Mouse (Mus musculus): ENCODE results near the gene Macrod2. TPM values are rescaled to one million over a fixed set of nuclear protein-coding genes. Genes with fewer than 3 reads are reported as not detected.

Macrod2 gene
- polyA plus RNA-seq, 1 experiment from 2014 or later, result 47.6 TPM

- Histone ChIP-seq H3K4me3 (ENCODE audit: low read depth, low read length) (no peak overlapping the region), H3K9ac (ENCODE audit: low read length) (no peak overlapping the region), H3K36me3 (ENCODE audit: control insufficient read depth, insufficient read depth, low read length) (no peaks in the 10 kb centered on the region), H3K4me1 (replicated peaks; ENCODE audit: control insufficient read depth, insufficient read depth, low read length) (no peaks in the 10 kb centered on the region), H3K4me2 (ENCODE audit: low read depth, low read length, severe bottlenecking) (no peak overlapping the region), H3K27me3 (ENCODE audit: control insufficient read depth, insufficient read depth, low read length) (no peaks in the 10 kb centered on the region), H3K9me3 (ENCODE audit: control insufficient read depth, low read length) (no peaks in the 10 kb centered on the region), H3K27ac (ENCODE audit: low read depth, low read length) (no peak overlapping the region)
- no peak for ATAC-seq (replicated peaks; ENCODE audit: low FRiP score)
- no peak for DNase-seq (ENCODE audit: low spot score)
Observed at GRCm38 (mm10) chr2:141897951-141898350, 1502.8 kb downstream of the Macrod2 start.

- no peak overlapping the region for H3K9ac ChIP-seq (ENCODE audit: low read length)
- no peak overlapping the region for H3K4me3 ChIP-seq (ENCODE audit: low read depth, low read length)
- H3K4me1 ChIP-seq (replicated peaks; ENCODE audit: control insufficient read depth, insufficient read depth, low read length), result no peaks in the 10 kb centered on the region
- no peaks in the 10 kb centered on the region for H3K9me3 ChIP-seq (ENCODE audit: control insufficient read depth, low read length)
- no peak overlapping the region for H3K27ac ChIP-seq (ENCODE audit: low read depth, low read length)
- H3K27me3 ChIP-seq (ENCODE audit: control insufficient read depth, insufficient read depth, low read length), result no peaks in the 10 kb centered on the region
- DNase-seq (ENCODE audit: low spot score), result no peak
- peak; percentile 60 for ATAC-seq (replicated peaks; ENCODE audit: low FRiP score)
- no peaks in the 10 kb centered on the region for H3K36me3 ChIP-seq (ENCODE audit: control insufficient read depth, insufficient read depth, low read length)
- H3K4me2 ChIP-seq (ENCODE audit: low read depth, low read length, severe bottlenecking), result no peak overlapping the region
- WGBS, result 44% methylated on average over 6 of the region's 6 CpGs
Observed at GRCm38 (mm10) chr2:141911831-141912447, 1516.8 kb downstream of the Macrod2 start.

- no peaks in the 10 kb centered on the region for H3K27me3 ChIP-seq (ENCODE audit: control insufficient read depth, insufficient read depth, low read length)
- no peak overlapping the region for H3K27ac ChIP-seq (ENCODE audit: low read depth, low read length)
- H3K9ac ChIP-seq (ENCODE audit: low read length), result no peak overlapping the region
- DNase-seq (ENCODE audit: low spot score), result no peak
- no peak overlapping the region for H3K4me3 ChIP-seq (ENCODE audit: low read depth, low read length)
- H3K4me1 ChIP-seq (replicated peaks; ENCODE audit: control insufficient read depth, insufficient read depth, low read length), result no peaks in the 10 kb centered on the region
- H3K4me2 ChIP-seq (ENCODE audit: low read depth, low read length, severe bottlenecking), result no peak overlapping the region
- H3K36me3 ChIP-seq (ENCODE audit: control insufficient read depth, insufficient read depth, low read length), result no peaks in the 10 kb centered on the region
- no peak; the same call in 1 of the 2 replicates for ATAC-seq (replicated peaks; ENCODE audit: low FRiP score)
- H3K9me3 ChIP-seq (ENCODE audit: control insufficient read depth, low read length), result no peaks in the 10 kb centered on the region
- WGBS, result 54% methylated on average over 3 of the region's 3 CpGs
Observed at GRCm38 (mm10) chr2:141913486-141913885, 1518.4 kb downstream of the Macrod2 start.

GRCm38 (mm10) chr2:141913894-141914293, 1518.8 kb downstream of the Macrod2 start:
- DNase-seq (ENCODE audit: low spot score) (no peak), ATAC-seq (replicated peaks; ENCODE audit: low FRiP score) (no peak)
- Histone ChIP-seq H3K27ac (ENCODE audit: low read depth, low read length) (no peak overlapping the region), H3K27me3 (ENCODE audit: control insufficient read depth, insufficient read depth, low read length) (no peaks in the 10 kb centered on the region), H3K9ac (ENCODE audit: low read length) (no peak overlapping the region), H3K36me3 (ENCODE audit: control insufficient read depth, insufficient read depth, low read length) (no peaks in the 10 kb centered on the region), H3K4me2 (ENCODE audit: low read depth, low read length, severe bottlenecking) (no peak overlapping the region), H3K4me1 (replicated peaks; ENCODE audit: control insufficient read depth, insufficient read depth, low read length) (no peaks in the 10 kb centered on the region), H3K4me3 (ENCODE audit: low read depth, low read length) (no peak overlapping the region), H3K9me3 (ENCODE audit: control insufficient read depth, low read length) (no peaks in the 10 kb centered on the region)
- 75% methylated on average over 6 of the region's 6 CpGs for WGBS

GRCm38 (mm10) chr2:141920377-141920992, 1525.4 kb downstream of the Macrod2 start:
- no peaks in the 10 kb centered on the region for H3K27me3 ChIP-seq (ENCODE audit: control insufficient read depth, insufficient read depth, low read length)
- no peaks in the 10 kb centered on the region for H3K36me3 ChIP-seq (ENCODE audit: control insufficient read depth, insufficient read depth, low read length)
- H3K9ac ChIP-seq (ENCODE audit: low read length), result no peak overlapping the region
- WGBS, result 90% methylated on average over 2 of the region's 2 CpGs
- H3K9me3 ChIP-seq (ENCODE audit: control insufficient read depth, low read length), result no peaks in the 10 kb centered on the region
- no peak overlapping the region for H3K4me2 ChIP-seq (ENCODE audit: low read depth, low read length, severe bottlenecking)
- H3K27ac ChIP-seq (ENCODE audit: low read depth, low read length), result no peak overlapping the region
- DNase-seq (ENCODE audit: low spot score), result no peak
- ATAC-seq (replicated peaks; ENCODE audit: low FRiP score), result no peak
- H3K4me1 ChIP-seq (replicated peaks; ENCODE audit: control insufficient read depth, insufficient read depth, low read length), result no peaks in the 10 kb centered on the region
- H3K4me3 ChIP-seq (ENCODE audit: low read depth, low read length), result no peak overlapping the region

- no peak for ATAC-seq (replicated peaks; ENCODE audit: low FRiP score)
- no peak overlapping the region for H3K4me2 ChIP-seq (ENCODE audit: low read depth, low read length, severe bottlenecking)
- H3K27me3 ChIP-seq (ENCODE audit: control insufficient read depth, insufficient read depth, low read length), result no peaks in the 10 kb centered on the region
- 88% methylated on average over 2 of the region's 2 CpGs for WGBS
- H3K4me1 ChIP-seq (replicated peaks; ENCODE audit: control insufficient read depth, insufficient read depth, low read length), result no peaks in the 10 kb centered on the region
- no peak overlapping the region for H3K4me3 ChIP-seq (ENCODE audit: low read depth, low read length)
- no peaks in the 10 kb centered on the region for H3K36me3 ChIP-seq (ENCODE audit: control insufficient read depth, insufficient read depth, low read length)
- no peak overlapping the region for H3K27ac ChIP-seq (ENCODE audit: low read depth, low read length)
- DNase-seq (ENCODE audit: low spot score), result no peak
- no peaks in the 10 kb centered on the region for H3K9me3 ChIP-seq (ENCODE audit: control insufficient read depth, low read length)
- H3K9ac ChIP-seq (ENCODE audit: low read length), result no peak overlapping the region
Observed at GRCm38 (mm10) chr2:141935130-141935529, 1540.0 kb downstream of the Macrod2 start.

- H3K36me3 ChIP-seq (ENCODE audit: control insufficient read depth, insufficient read depth, low read length), result no peaks in the 10 kb centered on the region
- no peak overlapping the region for H3K9ac ChIP-seq (ENCODE audit: low read length)
- 0 out of 2 replicates have a peak, but pooled peaks cover 2% of the 10 kb centered on the region for H3K4me1 ChIP-seq (replicated peaks; ENCODE audit: control insufficient read depth, insufficient read depth, low read length)
- no peak overlapping the region for H3K27ac ChIP-seq (ENCODE audit: low read depth, low read length)
- WGBS, result 13% methylated on average over 1 of the region's 1 CpGs
- no peak overlapping the region for H3K4me2 ChIP-seq (ENCODE audit: low read depth, low read length, severe bottlenecking)
- H3K9me3 ChIP-seq (ENCODE audit: control insufficient read depth, low read length), result no peaks in the 10 kb centered on the region
- no peaks in the 10 kb centered on the region for H3K27me3 ChIP-seq (ENCODE audit: control insufficient read depth, insufficient read depth, low read length)
- ATAC-seq (replicated peaks; ENCODE audit: low FRiP score) (peak; percentile 47), DNase-seq (ENCODE audit: low spot score) (no peak)
- H3K4me3 ChIP-seq (ENCODE audit: low read depth, low read length), result no peak overlapping the region
Observed at GRCm38 (mm10) chr2:141954795-141955194, 1559.7 kb downstream of the Macrod2 start.

GRCm38 (mm10) chr2:141955197-141955596, 1560.1 kb downstream of the Macrod2 start:
- Histone ChIP-seq H3K9ac (ENCODE audit: low read length) (no peak overlapping the region), H3K4me3 (ENCODE audit: low read depth, low read length) (no peak overlapping the region), H3K4me2 (ENCODE audit: low read depth, low read length, severe bottlenecking) (no peak overlapping the region), H3K36me3 (ENCODE audit: control insufficient read depth, insufficient read depth, low read length) (no peaks in the 10 kb centered on the region), H3K9me3 (ENCODE audit: control insufficient read depth, low read length) (no peaks in the 10 kb centered on the region), H3K27ac (ENCODE audit: low read depth, low read length) (no peak overlapping the region), H3K27me3 (ENCODE audit: control insufficient read depth, insufficient read depth, low read length) (no peaks in the 10 kb centered on the region), H3K4me1 (replicated peaks; ENCODE audit: control insufficient read depth, insufficient read depth, low read length) (0 out of 2 replicates have a peak, but pooled peaks cover 2% of the 10 kb centered on the region)
- ATAC-seq (replicated peaks; ENCODE audit: low FRiP score) (peak; percentile 93), DNase-seq (ENCODE audit: low spot score) (peak; percentile 74)
- WGBS, result 7% methylated on average over 3 of the region's 3 CpGs

- H3K27me3 ChIP-seq (ENCODE audit: control insufficient read depth, insufficient read depth, low read length), result no peaks in the 10 kb centered on the region
- ATAC-seq (replicated peaks; ENCODE audit: low FRiP score) (no peak), DNase-seq (ENCODE audit: low spot score) (no peak)
- no peaks in the 10 kb centered on the region for H3K36me3 ChIP-seq (ENCODE audit: control insufficient read depth, insufficient read depth, low read length)
- H3K4me3 ChIP-seq (ENCODE audit: low read depth, low read length), result no peak overlapping the region
- WGBS, result 67% methylated on average over 1 of the region's 1 CpGs
- H3K27ac ChIP-seq (ENCODE audit: low read depth, low read length), result no peak overlapping the region
- H3K4me2 ChIP-seq (ENCODE audit: low read depth, low read length, severe bottlenecking), result no peak overlapping the region
- H3K9me3 ChIP-seq (ENCODE audit: control insufficient read depth, low read length), result no peaks in the 10 kb centered on the region
- H3K9ac ChIP-seq (ENCODE audit: low read length), result no peak overlapping the region
- H3K4me1 ChIP-seq (replicated peaks; ENCODE audit: control insufficient read depth, insufficient read depth, low read length), result no peaks in the 10 kb centered on the region
Observed at GRCm38 (mm10) chr2:141962868-141963267, 1567.8 kb downstream of the Macrod2 start.
